Mouse (Mus musculus): Measurements from ENCODE around the gene Atg4a-ps. TPM values are rescaled to one million over a fixed set of nuclear protein-coding genes. Genes with fewer than 3 reads are reported as not detected.
"Not testable (repeated sequence)": the region's sequence is repeated elsewhere in the genome, so short reads cannot be mapped to it uniquely, and the experiment has no call there.

The Atg4a-ps gene
- polyA plus RNA-seq (2015; fragmentation: Nextera tagmentation; extraction: Ambion mirVana): 0.18 and 0.21 TPM in 2 replicates

- H3K9ac ChIP-seq; H3K4me2 ChIP-seq; H3K27ac ChIP-seq; H3K36me3 ChIP-seq; ATAC-seq (ENCODE audit: low read depth); H3K27me3 ChIP-seq; DNase-seq; H3K4me3 ChIP-seq (replicated peaks); H3K4me1 ChIP-seq (replicated peaks); H3K9me3 ChIP-seq (replicated peaks): not testable (repeated sequence)
- 59% methylated on average over 2 of the region's 2 CpGs for WGBS (ENCODE audit: insufficient replicate concordance)
These were observed at the start of gene Atg4a-ps for GRCm38 (mm10) chr3:103645968-103646367. Atg4a-ps (minus strand) TSS chr3:103646068.

GRCm38 (mm10) chr3:103695556-103695955, 49.7 kb upstream of the Atg4a-ps start:
- no peak for DNase-seq
- 50% methylated on average over 3 of the region's 3 CpGs for WGBS (ENCODE audit: insufficient replicate concordance)
- H3K4me2 ChIP-seq: no peak overlapping the region

GRCm38 (mm10) chr3:103690506-103690905, 44.6 kb upstream of the Atg4a-ps start:
- no peak overlapping the region for H3K4me2 ChIP-seq
- no peak overlapping the region for H3K4me3 ChIP-seq (replicated peaks)
- no peak overlapping the region for H3K27ac ChIP-seq
- H3K36me3 ChIP-seq: no peaks in the 10 kb centered on the region
- no peaks in the 10 kb centered on the region for H3K4me1 ChIP-seq (replicated peaks)
- 52% methylated on average over 3 of the region's 3 CpGs for WGBS (ENCODE audit: insufficient replicate concordance)
- H3K9ac ChIP-seq: no peak overlapping the region
- H3K9me3 ChIP-seq (replicated peaks): no peaks in the 10 kb centered on the region
- no peak for DNase-seq
- ATAC-seq (ENCODE audit: low read depth): no peak
- no peaks in the 10 kb centered on the region for H3K27me3 ChIP-seq

More at GRCm38 (mm10) chr3:103695556-103695955, 49.7 kb upstream of the Atg4a-ps start:
- H3K4me1 ChIP-seq (replicated peaks): no peaks in the 10 kb centered on the region
- no peak overlapping the region for H3K4me3 ChIP-seq (replicated peaks)
- no peak overlapping the region for H3K27ac ChIP-seq
- H3K36me3 ChIP-seq: no peaks in the 10 kb centered on the region
- no peak overlapping the region for H3K9ac ChIP-seq
- no peak for ATAC-seq (ENCODE audit: low read depth)
- H3K9me3 ChIP-seq (replicated peaks): no peaks in the 10 kb centered on the region
- no peaks in the 10 kb centered on the region for H3K27me3 ChIP-seq

GRCm38 (mm10) chr3:103689043-103689442, 43.2 kb upstream of the Atg4a-ps start:
- Histone ChIP-seq H3K27ac (no peak overlapping the region), H3K4me2 (no peak overlapping the region), H3K4me1 (replicated peaks) (no peaks in the 10 kb centered on the region), H3K4me3 (replicated peaks) (no peak overlapping the region), H3K27me3 (no peaks in the 10 kb centered on the region), H3K9me3 (replicated peaks) (no peaks in the 10 kb centered on the region), H3K36me3 (no peaks in the 10 kb centered on the region), H3K9ac (no peak overlapping the region)
- no peak for ATAC-seq (ENCODE audit: low read depth)
- DNase-seq: no peak
- WGBS (ENCODE audit: insufficient replicate concordance): 60% methylated on average over 1 of the region's 1 CpGs

- H3K9ac ChIP-seq: no peak overlapping the region
- no peaks in the 10 kb centered on the region for H3K4me1 ChIP-seq (replicated peaks)
- H3K9me3 ChIP-seq (replicated peaks): no peaks in the 10 kb centered on the region
- no peak overlapping the region for H3K4me2 ChIP-seq
- H3K27ac ChIP-seq: no peak overlapping the region
- WGBS (ENCODE audit: insufficient replicate concordance): 42% methylated on average over 5 of the region's 5 CpGs
- no peak for DNase-seq
- H3K4me3 ChIP-seq (replicated peaks): no peak overlapping the region
- no peaks in the 10 kb centered on the region for H3K36me3 ChIP-seq
- ATAC-seq (ENCODE audit: low read depth): no peak
- H3K27me3 ChIP-seq: 0 out of 2 replicates have a peak, but pooled peaks cover 6% of the 10 kb centered on the region
These were observed 38.1 kb upstream of the Atg4a-ps start for GRCm38 (mm10) chr3:103683966-103684319.

GRCm38 (mm10) chr3:103683234-103683965, 37.5 kb upstream of the Atg4a-ps start:
- no peak for DNase-seq
- 12% methylated on average over 21 of the region's 21 CpGs for WGBS (ENCODE audit: insufficient replicate concordance)
- Histone ChIP-seq H3K4me3 (replicated peaks) (no peak overlapping the region), H3K27me3 (0 out of 2 replicates have a peak, but pooled peaks cover 6% of the 10 kb centered on the region), H3K9ac (no peak overlapping the region), H3K36me3 (no peaks in the 10 kb centered on the region), H3K27ac (no peak overlapping the region), H3K4me1 (replicated peaks) (no peaks in the 10 kb centered on the region), H3K4me2 (no peak overlapping the region), H3K9me3 (replicated peaks) (no peaks in the 10 kb centered on the region)
- no peak for ATAC-seq (ENCODE audit: low read depth)

GRCm38 (mm10) chr3:103682473-103682872, 36.6 kb upstream of the Atg4a-ps start:
- Histone ChIP-seq H3K9me3 (replicated peaks) (no peaks in the 10 kb centered on the region), H3K36me3 (no peaks in the 10 kb centered on the region), H3K4me2 (no peak overlapping the region), H3K4me1 (replicated peaks) (no peaks in the 10 kb centered on the region), H3K27ac (no peak overlapping the region), H3K27me3 (0 out of 2 replicates have a peak, but pooled peaks cover 6% of the 10 kb centered on the region), H3K9ac (no peak overlapping the region), H3K4me3 (replicated peaks) (no peak overlapping the region)
- WGBS (ENCODE audit: insufficient replicate concordance): 46% methylated on average over 4 of the region's 4 CpGs
- ATAC-seq (ENCODE audit: low read depth) (no peak), DNase-seq (no peak)

GRCm38 (mm10) chr3:103678811-103679210, 32.9 kb upstream of the Atg4a-ps start:
- Histone ChIP-seq H3K4me2 (no peak overlapping the region), H3K27ac (no peak overlapping the region), H3K4me1 (replicated peaks) (no peaks in the 10 kb centered on the region), H3K36me3 (no peaks in the 10 kb centered on the region), H3K27me3 (0 out of 2 replicates have a peak, but pooled peaks cover 5% of the 10 kb centered on the region), H3K4me3 (replicated peaks) (no peak overlapping the region), H3K9ac (no peak overlapping the region), H3K9me3 (replicated peaks) (no peaks in the 10 kb centered on the region)
- no peak for DNase-seq
- 41% methylated on average over 6 of the region's 6 CpGs for WGBS (ENCODE audit: insufficient replicate concordance)
- ATAC-seq (ENCODE audit: low read depth): no peak

- 49% methylated on average over 7 of the region's 7 CpGs for WGBS (ENCODE audit: insufficient replicate concordance)
- Histone ChIP-seq H3K27me3 (no peaks in the 10 kb centered on the region), H3K4me2 (no peak overlapping the region), H3K27ac (no peak overlapping the region), H3K36me3 (no peaks in the 10 kb centered on the region), H3K9ac (no peak overlapping the region), H3K9me3 (replicated peaks) (no peaks in the 10 kb centered on the region), H3K4me3 (replicated peaks) (no peak overlapping the region), H3K4me1 (replicated peaks) (no peaks in the 10 kb centered on the region)
- no peak for DNase-seq
- no peak for ATAC-seq (ENCODE audit: low read depth)
These were observed 26.8 kb upstream of the Atg4a-ps start for GRCm38 (mm10) chr3:103672716-103673115.

GRCm38 (mm10) chr3:103672113-103672512, 26.2 kb upstream of the Atg4a-ps start:
- Histone ChIP-seq H3K27me3 (no peaks in the 10 kb centered on the region), H3K4me3 (replicated peaks) (no peak overlapping the region), H3K4me2 (no peak overlapping the region), H3K36me3 (no peaks in the 10 kb centered on the region), H3K4me1 (replicated peaks) (no peaks in the 10 kb centered on the region), H3K9ac (no peak overlapping the region), H3K27ac (no peak overlapping the region), H3K9me3 (replicated peaks) (no peaks in the 10 kb centered on the region)
- ATAC-seq (ENCODE audit: low read depth) (no peak), DNase-seq (no peak)
- WGBS (ENCODE audit: insufficient replicate concordance): 63% methylated on average over 4 of the region's 4 CpGs

GRCm38 (mm10) chr3:103663385-103663784, 17.5 kb upstream of the Atg4a-ps start:
- no peak for DNase-seq
- ATAC-seq (ENCODE audit: low read depth): no peak
- no peak overlapping the region for H3K9ac ChIP-seq
- no peaks in the 10 kb centered on the region for H3K27me3 ChIP-seq
- H3K4me2 ChIP-seq: no peak overlapping the region
- no peaks in the 10 kb centered on the region for H3K4me1 ChIP-seq (replicated peaks)
- H3K36me3 ChIP-seq: no peaks in the 10 kb centered on the region
- WGBS (ENCODE audit: insufficient replicate concordance): 77% methylated on average over 3 of the region's 3 CpGs
- H3K27ac ChIP-seq: no peak overlapping the region
- no peaks in the 10 kb centered on the region for H3K9me3 ChIP-seq (replicated peaks)
- no peak overlapping the region for H3K4me3 ChIP-seq (replicated peaks)

- Histone ChIP-seq H3K9ac (no peak overlapping the region), H3K4me3 (replicated peaks) (no peak overlapping the region), H3K27me3 (no peaks in the 10 kb centered on the region), H3K27ac (no peak overlapping the region), H3K9me3 (replicated peaks) (no peaks in the 10 kb centered on the region), H3K4me2 (no peak overlapping the region), H3K36me3 (no peaks in the 10 kb centered on the region), H3K4me1 (replicated peaks) (no peaks in the 10 kb centered on the region)
- ATAC-seq (ENCODE audit: low read depth): no peak
- no peak for DNase-seq
- 70% methylated on average over 8 of the region's 8 CpGs for WGBS (ENCODE audit: insufficient replicate concordance)
These were observed 15.8 kb upstream of the Atg4a-ps start for GRCm38 (mm10) chr3:103661714-103662113.

Data from liver, embryonic 13.5 days (tissue).